In genomic region chr12:44480031-44480419, GRCm38 (mm10) we compare ENCODE assay signal across 14 mouse cellular contexts.
"Had no signal": no experiment of that assay in that cellular context is flagged by ENCODE, and none has a peak within 500 bp of the region (broad histone marks: within the 10 kb centered on the region; RNA-seq: fewer than 3 reads in every experiment).

No protein-coding gene starts in this region.

- H3K4me2 ChIP-seq: limb, embryonic 12.5 days; liver, embryonic 13.5 days; lung, embryonic 15.5 days; midbrain, embryonic 11.5 days had no signal

- H3K27ac ChIP-seq: limb, embryonic 12.5 days; liver, embryonic 13.5 days; lung, embryonic 15.5 days; macrophage had no signal

- H3K9ac ChIP-seq: limb, embryonic 12.5 days; liver, embryonic 13.5 days; liver, postnatal 0 days; lung, embryonic 15.5 days had no signal

- DNase-seq: kidney, postnatal 25 days; liver; liver, embryonic 13.5 days; liver, postnatal 0 days; lung, postnatal 14 days; right cerebral cortex, postnatal 4 days; spleen, adult 18-20 months; thymus, adult 18-20 months; thymus, postnatal 14 days had no signal

- H3K4me1 ChIP-seq: limb, embryonic 12.5 days; liver, embryonic 13.5 days; lung, embryonic 15.5 days; megakaryocyte, embryonic 14.5 days had no signal

- H3K9me3 ChIP-seq: limb, embryonic 12.5 days; liver, embryonic 13.5 days; lung, embryonic 15.5 days; megakaryocyte, embryonic 14.5 days had no signal

- H3K27me3 ChIP-seq: limb, embryonic 12.5 days; liver, embryonic 13.5 days; lung, embryonic 15.5 days; megakaryocyte, embryonic 14.5 days had no signal

- H3K36me3 ChIP-seq: limb, embryonic 12.5 days; liver, embryonic 13.5 days; lung, embryonic 15.5 days had no signal

- H3K4me3 ChIP-seq: limb, embryonic 12.5 days; liver, embryonic 13.5 days; lung, embryonic 15.5 days; megakaryocyte, embryonic 14.5 days had no signal

- ATAC-seq: liver, postnatal 0 days had no signal
